Mouse (Mus musculus) hindbrain, embryonic 14.5 days (tissue): ENCODE measurements around the gene Pfkfb4. TPM values are rescaled to one million over a fixed set of nuclear protein-coding genes. Genes with fewer than 3 reads are reported as not detected.

Source experiments
- ATAC-seq: fragments of 200-750 bp; cut with Nextera tagmentation; 2 replicates; pipeline ENCODE4 v1.8.0; 2017; ENCODE audit warnings: moderate number of reproducible peaks, mild to moderate bottlenecking, moderate TSS enrichment, moderate library complexity; ENCODE audit not compliant: low FRiP score
- DNase-seq: peaks from one replicate; pipeline ENCODE4 v3.0.0-alpha.2; 2015; ENCODE audit warnings: low spot score
- H3K27ac ChIP-seq: fragments of 300-500 bp; sonication (generic); 2 replicates; pipeline ENCODE4 v1.5.1; 2014; ENCODE audit warnings: mild to moderate bottlenecking, moderate library complexity
- H3K27me3 ChIP-seq: fragments of 300-500 bp; sonication (generic); 2 replicates; pipeline ENCODE4 v1.6.1; 2014; ENCODE audit warnings: mild to moderate bottlenecking, low read length, mixed read lengths; ENCODE audit not compliant: control insufficient read depth, insufficient read depth
- H3K36me3 ChIP-seq: fragments of 300-500 bp; sonication (generic); replicated peaks from 2 replicates; pipeline ENCODE4 v1.6.1; 2014; ENCODE audit not compliant: control insufficient read depth, insufficient read depth
- H3K4me1 ChIP-seq: fragments of 300-500 bp; sonication (generic); replicated peaks from 2 replicates; pipeline ENCODE4 v1.6.1; 2014; ENCODE audit warnings: antibody characterized with exemption, low read length, mixed read lengths; ENCODE audit not compliant: control insufficient read depth, insufficient read depth
- H3K4me2 ChIP-seq: fragments of 300-500 bp; sonication (generic); replicated peaks from 2 replicates; pipeline ENCODE4 v1.6.1; 2014; ENCODE audit warnings: mild to moderate bottlenecking, moderate library complexity
- H3K4me3 ChIP-seq: fragments of 300-500 bp; sonication (generic); replicated peaks from 2 replicates; pipeline ENCODE4 v1.5.1; 2014; ENCODE audit warnings: mild to moderate bottlenecking, low read length
- H3K9ac ChIP-seq: fragments of 300-500 bp; sonication (generic); 2 replicates; pipeline ENCODE4 v1.6.1; 2014
- H3K9me3 ChIP-seq: fragments of 300-500 bp; sonication (generic); 2 replicates; pipeline ENCODE4 v1.6.1; 2016; ENCODE audit warnings: low read length; ENCODE audit not compliant: control insufficient read depth
- WGBS: fragments of 180-500 bp; shearing (Covaris S2); extraction: QIAGEN DNeasy Blood & Tissue Kit; methylation state at CpG from one replicate; pipeline ENCODE4 v1.1.7; 2014; 5-methylcytosine and 5-hydroxymethylcytosine counted together
- polyA plus RNA-seq: library from polyadenylated mRNA; unstranded; fragments of >200 nt; fragmentation: Nextera tagmentation; extraction: Ambion mirVana; gene quantifications from 2 replicates; pipeline ENCODE4 v1.2.1, GENCODE M21; 2014

Pfkfb4 gene
- polyA plus RNA-seq, 1 experiment from 2014 or later: 23.9 TPM

DNA sequence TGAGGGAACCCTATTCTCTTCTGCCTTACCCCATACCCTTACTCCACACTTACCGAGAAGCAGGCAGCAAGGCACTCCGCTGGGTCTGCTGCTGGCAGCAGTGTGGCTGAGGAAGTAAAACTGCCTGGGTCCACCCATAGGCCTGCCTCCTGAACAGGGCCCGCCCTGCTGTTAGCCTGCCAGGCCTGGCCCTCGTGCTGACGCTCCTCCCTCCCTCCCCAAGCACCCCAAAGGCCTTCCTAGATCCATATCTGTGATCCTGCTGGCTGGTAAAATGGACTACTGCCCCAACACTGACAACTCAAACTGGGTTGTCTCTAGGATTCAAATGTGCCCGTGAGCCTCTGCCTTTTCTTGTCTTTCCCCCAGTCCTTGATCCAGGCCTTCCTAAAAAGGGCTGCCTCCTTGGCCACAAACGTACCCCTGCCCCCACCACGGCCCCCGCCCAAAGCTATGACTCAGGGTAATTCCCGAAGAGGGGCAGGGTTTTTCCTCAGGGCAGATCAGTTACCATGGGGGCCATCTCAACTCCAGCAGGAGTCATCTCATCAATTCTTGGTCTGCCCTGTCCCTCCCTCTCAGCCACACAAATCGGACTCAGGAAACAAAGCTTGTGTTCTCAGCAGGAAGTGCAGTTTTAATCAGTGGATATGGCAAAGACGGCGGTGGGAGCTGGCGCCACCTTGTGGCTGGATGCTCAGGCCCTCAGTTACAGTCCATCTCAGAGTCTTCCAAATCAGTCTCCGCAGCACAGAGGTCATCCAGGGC, 67.7 kb downstream of the Pfkfb4 start, which contains the start of gene Trex1:
Trex1 (minus strand) TSS at position 599 of the 768 bp plus-strand sequence.
- Histone ChIP-seq H3K4me3 (peak within 1 kb of the TSS; percentile 32), H3K4me1 (peaks cover 17% of the 10 kb centered on the region), H3K9ac (peak within 1 kb of the TSS; percentile 64), H3K27ac (peak within 1 kb of the TSS; percentile 82), H3K27me3 (no peaks in the 10 kb centered on the region), H3K4me2 (peak within 1 kb of the TSS; percentile 61), H3K9me3 (no peaks in the 10 kb centered on the region), H3K36me3 (peaks cover 74% of the 10 kb centered on the region)
- peak; percentile 80 for DNase-seq
- ATAC-seq: peak; percentile 65
- 29% methylated on average over 15 of the region's 15 CpGs for WGBS

DNA sequence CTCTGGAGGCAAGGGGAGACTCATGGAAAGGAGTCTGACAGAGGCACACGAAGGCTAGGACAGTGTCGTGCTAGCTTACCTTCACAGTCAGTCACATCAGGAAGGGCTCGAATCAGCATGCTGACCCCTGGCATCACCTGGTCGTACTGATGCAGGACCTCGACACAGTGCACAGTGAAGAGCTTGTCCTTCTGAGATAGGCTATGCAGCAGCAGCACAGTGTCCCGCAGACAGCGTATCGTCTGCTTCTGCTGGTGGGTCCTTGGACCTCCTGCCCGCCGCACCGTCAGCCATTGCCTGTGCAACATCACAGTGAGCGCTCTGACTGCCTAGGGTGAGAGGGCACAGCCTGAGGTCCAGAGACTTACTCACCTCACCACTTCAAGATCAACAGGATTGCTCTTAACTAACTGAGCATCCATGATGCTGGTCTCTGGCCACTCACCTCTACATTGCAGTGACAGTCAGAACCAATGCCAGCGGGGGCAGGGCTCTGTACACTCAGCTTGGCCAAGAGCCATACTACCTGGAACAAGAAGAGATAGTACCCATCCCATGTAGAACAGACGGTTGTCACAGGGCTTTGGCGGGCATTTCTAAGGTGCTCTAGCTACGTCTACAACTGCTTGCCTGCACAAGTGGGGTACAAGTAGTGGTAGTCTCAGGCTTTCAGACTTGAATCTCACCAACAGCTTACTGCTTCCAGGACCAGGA, 68.8 kb downstream of the Pfkfb4 start:
- peaks cover 85% of the 10 kb centered on the region for H3K36me3 ChIP-seq
- peaks cover 13% of the 10 kb centered on the region for H3K4me1 ChIP-seq
- ATAC-seq: 0 out of 2 replicates have a peak, but pooled peaks have one; percentile 15
- no peak overlapping the region for H3K27ac ChIP-seq
- 92% methylated on average over 16 of the region's 16 CpGs for WGBS
- no peak overlapping the region for H3K4me3 ChIP-seq
- H3K4me2 ChIP-seq: no peak overlapping the region
- H3K9me3 ChIP-seq: no peaks in the 10 kb centered on the region
- no peak overlapping the region for H3K9ac ChIP-seq
- DNase-seq: no peak
- H3K27me3 ChIP-seq: no peaks in the 10 kb centered on the region

DNA sequence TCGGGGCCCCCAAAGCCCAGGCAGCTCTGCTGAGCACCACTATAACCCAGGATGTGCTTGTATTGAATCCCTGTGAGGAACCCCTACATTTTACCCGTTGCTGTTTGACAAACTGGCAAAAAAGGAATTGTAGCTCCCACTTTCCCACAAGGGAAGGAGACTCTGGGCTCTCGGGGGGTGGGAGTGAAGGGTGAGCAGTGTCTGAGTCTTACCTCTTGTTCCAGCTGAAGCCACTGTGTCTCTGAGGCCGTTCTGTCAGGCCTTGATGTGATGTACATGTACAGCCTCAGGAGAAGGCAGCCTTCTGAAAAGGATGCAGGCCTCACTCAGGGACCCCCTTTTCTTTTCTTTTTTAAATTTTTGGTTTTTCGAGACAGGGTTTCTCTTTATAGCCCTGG, 69.3 kb downstream of the Pfkfb4 start:
- peaks cover 90% of the 10 kb centered on the region for H3K36me3 ChIP-seq
- DNase-seq: no peak
- no peaks in the 10 kb centered on the region for H3K9me3 ChIP-seq
- H3K4me1 ChIP-seq: peaks cover 11% of the 10 kb centered on the region; the same call in 1 of the 2 replicates
- no peak overlapping the region for H3K9ac ChIP-seq
- H3K27me3 ChIP-seq: no peaks in the 10 kb centered on the region
- no peak for ATAC-seq
- 91% methylated on average over 5 of the region's 5 CpGs for WGBS
- H3K27ac ChIP-seq: no peak overlapping the region
- no peak overlapping the region for H3K4me3 ChIP-seq
- no peak overlapping the region for H3K4me2 ChIP-seq

GRCm38 (mm10) chr9:109068095-109068735, 76.6 kb downstream of the Pfkfb4 start:
- peaks cover 85% of the 10 kb centered on the region for H3K36me3 ChIP-seq

DNA sequence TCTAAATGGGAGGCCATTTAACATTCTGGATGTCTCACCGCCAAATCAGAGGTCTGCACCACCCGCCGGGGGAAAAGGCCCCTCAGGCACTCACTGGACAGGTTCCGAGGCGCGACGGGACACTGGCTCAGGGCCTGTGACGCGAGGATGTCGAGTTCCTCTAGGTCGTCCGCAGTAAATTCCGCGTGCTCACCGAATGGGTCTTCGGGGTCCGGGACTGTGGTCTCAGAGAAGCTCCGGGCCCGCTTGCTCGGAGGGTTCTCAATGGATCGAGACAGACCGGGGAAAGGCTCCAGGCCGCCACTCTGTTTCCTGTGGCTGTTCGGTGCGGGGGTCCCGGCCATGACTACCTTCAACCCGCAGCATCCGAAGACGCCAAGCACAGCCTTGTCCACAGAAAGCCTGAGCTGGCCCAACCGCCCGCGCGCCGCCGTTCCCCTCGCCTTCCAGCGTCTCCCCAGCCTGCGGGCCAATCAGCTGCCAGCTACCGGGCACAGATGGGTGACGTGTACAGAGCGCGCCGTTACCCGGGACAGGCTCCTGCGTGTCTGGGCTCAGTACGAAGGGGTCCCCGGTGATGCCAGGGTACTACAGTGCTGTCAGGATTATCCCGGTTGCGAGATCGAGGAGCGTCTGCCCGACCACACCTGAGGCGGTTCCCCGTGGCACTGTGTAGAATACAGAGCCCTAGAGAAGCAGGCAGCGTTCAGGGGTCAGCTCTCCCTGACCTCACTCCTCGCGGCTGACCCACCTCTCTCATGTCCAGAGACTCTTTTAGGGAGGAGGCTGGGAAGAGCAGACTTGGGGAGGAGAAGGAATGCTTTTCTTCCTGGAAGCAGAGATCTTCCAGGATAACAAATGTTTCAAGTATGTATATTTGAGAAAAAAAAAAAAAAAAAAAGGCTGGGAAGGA, 82.3 kb downstream of the Pfkfb4 start, which contains the start of gene Atrip:
Atrip (minus strand) TSS at position 464 of the 913 bp plus-strand sequence.
- H3K27me3 ChIP-seq: no peaks in the 10 kb centered on the region
- WGBS: under 1% methylated on average over 57 of the region's 57 CpGs
- ATAC-seq: peak; percentile 99

More at GRCm38 (mm10) chr9:109068095-109068735, 76.6 kb downstream of the Pfkfb4 start:
- Histone ChIP-seq H3K4me1 (peaks cover 14% of the 10 kb centered on the region), H3K4me2 (no peak overlapping the region), H3K27me3 (no peaks in the 10 kb centered on the region), H3K27ac (no peak overlapping the region), H3K9me3 (no peaks in the 10 kb centered on the region), H3K4me3 (no peak overlapping the region), H3K9ac (no peak overlapping the region)
- ATAC-seq: no peak
- no peak for DNase-seq
- 96% methylated on average over 3 of the region's 3 CpGs for WGBS

DNA sequence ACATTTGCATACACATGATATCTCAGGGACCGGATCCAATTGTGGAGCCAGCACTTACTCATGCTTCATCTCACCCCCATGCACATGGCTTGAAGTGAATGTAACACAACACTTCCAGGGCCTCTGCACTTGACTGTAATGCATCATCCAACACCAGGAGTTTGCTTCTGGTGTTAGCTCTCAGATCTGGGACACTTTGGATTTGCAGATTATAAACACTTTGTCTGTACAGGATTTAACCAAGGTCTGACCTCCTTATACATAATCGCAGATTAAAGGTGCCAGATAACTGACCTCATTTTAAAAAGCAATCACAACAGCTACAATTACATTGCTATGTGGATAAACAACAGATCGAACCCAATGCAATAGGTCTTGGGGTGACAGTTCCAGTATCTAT, 88.9 kb downstream of the Pfkfb4 start:
- Histone ChIP-seq H3K4me1 (peaks cover 18% of the 10 kb centered on the region), H3K27me3 (no peaks in the 10 kb centered on the region), H3K36me3 (peaks cover 24% of the 10 kb centered on the region), H3K4me3 (no peak overlapping the region), H3K9me3 (no peaks in the 10 kb centered on the region), H3K4me2 (no peak overlapping the region), H3K27ac (no peak overlapping the region), H3K9ac (no peak overlapping the region)
- no peak for ATAC-seq
- WGBS: 94% methylated on average over 3 of the region's 3 CpGs
- DNase-seq: no peak

More for the DNA sequence above, 82.3 kb downstream of the Pfkfb4 start, which contains the start of gene Atrip:
- Histone ChIP-seq H3K36me3 (peaks cover 36% of the 10 kb centered on the region), H3K9me3 (no peaks in the 10 kb centered on the region), H3K27ac (peak within 1 kb of the TSS; percentile 83), H3K4me2 (peak within 1 kb of the TSS; percentile 95), H3K4me3 (peak within 1 kb of the TSS; percentile 85), H3K9ac (peak within 1 kb of the TSS; percentile 89), H3K4me1 (peaks cover 23% of the 10 kb centered on the region)
- DNase-seq: peak; percentile 93

GRCm38 (mm10) chr9:109081749-109082123, 90.2 kb downstream of the Pfkfb4 start:
- Histone ChIP-seq H3K4me3 (peak overlapping the region; percentile 68), H3K9ac (peak overlapping the region; percentile 82), H3K27me3 (no peaks in the 10 kb centered on the region), H3K27ac (peak overlapping the region; percentile 56; the same call in 1 of the 2 replicates), H3K9me3 (no peaks in the 10 kb centered on the region), H3K4me2 (peak overlapping the region; percentile 67), H3K36me3 (peaks cover 24% of the 10 kb centered on the region), H3K4me1 (peaks cover 18% of the 10 kb centered on the region)
- ATAC-seq (no peak), DNase-seq (no peak)
- 10% methylated on average over 11 of the region's 11 CpGs for WGBS
